Mouse (Mus musculus) brain, embryonic 14.5 days (tissue): ENCODE results near the gene Rad1.

ENCODE experiments used
- CTCF ChIP-seq: fragments of 200-500 bp; IDR thresholded peaks from 2 replicates; pipeline ENCODE4 v1.5.1; 2012; ENCODE audit warnings: inconsistent platforms, mild to moderate bottlenecking, moderate library complexity, borderline replicate concordance; ENCODE audit not compliant: insufficient read depth, insufficient read length; ENCODE audit errors: extremely low read depth
- POLR2A ChIP-seq: fragments of 200-500 bp; IDR thresholded peaks from 2 replicates; pipeline ENCODE4 v1.6.1; 2012; ENCODE audit warnings: mild to moderate bottlenecking, inconsistent platforms, borderline replicate concordance; ENCODE audit not compliant: poor library complexity, insufficient read depth, insufficient read length, severe bottlenecking; ENCODE audit errors: extremely low read depth

GRCm38 (mm10) chr15:10447102-10447501 is 38.7 kb upstream of the Rad1 start:
- TF ChIP-seq CTCF (no peak), POLR2A (no peak)
